Mouse (Mus musculus): Measurements from ENCODE around the gene Pdia3. TPM values are rescaled to one million over a fixed set of nuclear protein-coding genes. Genes with fewer than 3 reads are reported as not detected.
"Not testable (repeated sequence)": the region's sequence is repeated elsewhere in the genome, so short reads cannot be mapped to it uniquely, and the experiment has no call there.

Pdia3 gene
- polyA plus RNA-seq, 1 experiment from 2014 or later, result 617 TPM

- 25% methylated on average over 8 of the region's 8 CpGs for whole genome bisulfite sequencing
- Histone ChIP-seq H3K9ac (ENCODE audit: low read length) (peak overlapping the region; percentile 77; the same call in 1 of the 2 replicates), H3K4me3 (ENCODE audit: low read depth, low read length) (peak overlapping the region; percentile 57), H3K27me3 (ENCODE audit: control insufficient read depth, insufficient read depth, low read length) (no peaks in the 10 kb centered on the region), H3K4me2 (replicated peaks; ENCODE audit: low read depth) (peak overlapping the region; percentile 51), H3K4me1 (replicated peaks; ENCODE audit: control insufficient read depth, insufficient read depth) (no peaks in the 10 kb centered on the region), H3K36me3 (ENCODE audit: control insufficient read depth, insufficient read depth, low read length) (no peaks in the 10 kb centered on the region), H3K27ac (replicated peaks) (no peak overlapping the region), H3K9me3 (ENCODE audit: control insufficient read depth, low read length) (no peaks in the 10 kb centered on the region)
- no peak for DNase-seq (ENCODE audit: low spot score)
- TF ChIP-seq CTCF (IDR thresholded peaks at IDR 0.05; ENCODE audit: low read depth) (no peak), EP300 (optimal IDR thresholded peaks at IDR 0.05) (no peak)
- ATAC-seq (ENCODE audit: low FRiP score, low TSS enrichment), result peak; percentile 33; the same call in 1 of the 2 replicates
Observed at GRCm38 (mm10) chr2:121474180-121474535, 60.6 kb downstream of the Pdia3 start.

DNA sequence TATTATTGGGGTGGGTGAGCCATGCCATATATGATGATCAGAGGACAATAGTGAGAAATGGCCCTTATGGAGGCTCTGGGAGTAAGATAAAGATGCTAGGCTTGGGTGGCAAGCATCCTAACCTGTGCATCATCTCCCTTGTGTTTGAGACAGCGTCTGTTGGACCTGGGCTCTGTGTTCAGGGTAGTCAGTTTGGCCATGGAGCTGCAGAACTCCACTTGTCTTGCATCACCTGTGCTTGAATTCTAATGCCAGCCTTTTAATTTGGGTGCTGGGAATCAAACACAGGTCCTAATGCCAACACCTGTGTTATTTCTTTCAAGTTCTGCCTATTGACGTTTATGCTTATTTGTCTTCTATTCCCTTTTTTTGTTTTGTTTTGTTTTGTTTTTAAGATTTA is 61.7 kb downstream of the Pdia3 start:
- H3K27ac ChIP-seq (replicated peaks); H3K4me2 ChIP-seq (replicated peaks; ENCODE audit: low read depth); H3K9ac ChIP-seq (ENCODE audit: low read length); DNase-seq (ENCODE audit: low spot score); H3K4me3 ChIP-seq (ENCODE audit: low read depth, low read length); H3K9me3 ChIP-seq (ENCODE audit: control insufficient read depth, low read length); ATAC-seq (ENCODE audit: low FRiP score, low TSS enrichment); H3K4me1 ChIP-seq (replicated peaks; ENCODE audit: control insufficient read depth, insufficient read depth); H3K27me3 ChIP-seq (ENCODE audit: control insufficient read depth, insufficient read depth, low read length); H3K36me3 ChIP-seq (ENCODE audit: control insufficient read depth, insufficient read depth, low read length): not testable (repeated sequence)
- WGBS, result 96% methylated on average over 2 of the region's 2 CpGs

DNA sequence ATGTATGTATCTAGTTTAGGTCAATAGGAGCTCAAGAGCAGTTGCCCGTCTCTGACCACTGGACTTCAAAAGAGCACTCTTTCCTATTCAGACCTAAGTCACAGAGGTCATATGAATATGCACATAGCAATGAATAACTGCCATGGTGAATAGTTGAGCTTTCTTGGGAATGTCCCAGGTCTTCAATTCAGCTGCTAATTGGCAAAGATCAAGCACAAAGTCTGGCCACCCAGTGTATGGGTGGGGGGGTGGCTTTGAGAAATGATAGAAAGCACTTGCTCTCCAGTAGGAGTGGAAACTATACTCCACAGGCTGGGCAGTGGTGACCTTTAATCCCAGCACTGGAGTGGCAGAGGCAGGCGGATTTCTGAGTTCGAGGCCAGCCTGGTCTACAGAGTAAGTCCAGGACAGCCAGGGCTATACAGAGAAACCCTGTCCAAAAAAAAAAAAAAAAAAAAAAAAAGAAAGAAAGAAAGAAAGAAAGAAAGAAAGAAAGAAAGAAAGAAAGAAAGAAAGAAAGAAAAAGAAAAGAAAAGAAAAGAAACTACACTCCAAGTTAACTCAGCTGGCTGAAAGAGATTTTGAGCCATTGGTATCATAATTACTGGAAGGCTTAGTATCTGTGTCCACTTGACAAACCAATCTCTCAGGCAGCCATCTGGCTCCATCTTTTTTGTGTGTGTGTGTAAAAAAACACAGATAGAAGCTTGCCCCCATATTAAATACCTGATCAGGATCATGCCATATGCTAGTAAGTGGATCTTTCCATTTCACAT is 64.1 kb downstream of the Pdia3 start:
- TF ChIP-seq CTCF (IDR thresholded peaks at IDR 0.05; ENCODE audit: low read depth) (no peak), EP300 (optimal IDR thresholded peaks at IDR 0.05) (no peak)
- Histone ChIP-seq H3K4me3 (ENCODE audit: low read depth, low read length) (no peak overlapping the region), H3K4me2 (replicated peaks; ENCODE audit: low read depth) (no peak overlapping the region), H3K27ac (replicated peaks) (no peak overlapping the region), H3K9ac (ENCODE audit: low read length) (no peak overlapping the region), H3K27me3 (ENCODE audit: control insufficient read depth, insufficient read depth, low read length) (no peaks in the 10 kb centered on the region), H3K36me3 (ENCODE audit: control insufficient read depth, insufficient read depth, low read length) (no peaks in the 10 kb centered on the region), H3K4me1 (replicated peaks; ENCODE audit: control insufficient read depth, insufficient read depth) (no peaks in the 10 kb centered on the region), H3K9me3 (ENCODE audit: control insufficient read depth, low read length) (no peaks in the 10 kb centered on the region)
- no peak for DNase-seq (ENCODE audit: low spot score)
- ATAC-seq (ENCODE audit: low FRiP score, low TSS enrichment), result no peak
- WGBS, result 85% methylated on average over 3 of the region's 3 CpGs

GRCm38 (mm10) chr2:121480498-121480897 is 66.9 kb downstream of the Pdia3 start:
- DNase-seq (ENCODE audit: low spot score), result no peak
- no peak overlapping the region for H3K27ac ChIP-seq (replicated peaks)
- no peaks in the 10 kb centered on the region for H3K4me1 ChIP-seq (replicated peaks; ENCODE audit: control insufficient read depth, insufficient read depth)
- H3K36me3 ChIP-seq (ENCODE audit: control insufficient read depth, insufficient read depth, low read length), result no peaks in the 10 kb centered on the region
- WGBS, result 44% methylated on average over 3 of the region's 3 CpGs
- TF ChIP-seq EP300 (optimal IDR thresholded peaks at IDR 0.05) (no peak), CTCF (IDR thresholded peaks at IDR 0.05; ENCODE audit: low read depth) (peak; percentile 73)
- H3K4me2 ChIP-seq (replicated peaks; ENCODE audit: low read depth), result no peak overlapping the region
- no peak overlapping the region for H3K9ac ChIP-seq (ENCODE audit: low read length)
- H3K27me3 ChIP-seq (ENCODE audit: control insufficient read depth, insufficient read depth, low read length), result no peaks in the 10 kb centered on the region
- no peak overlapping the region for H3K4me3 ChIP-seq (ENCODE audit: low read depth, low read length)
- H3K9me3 ChIP-seq (ENCODE audit: control insufficient read depth, low read length), result no peaks in the 10 kb centered on the region
- no peak for ATAC-seq (ENCODE audit: low FRiP score, low TSS enrichment)

- WGBS, result 82% methylated on average over 13 of the region's 13 CpGs
- not testable (repeated sequence) for ATAC-seq (ENCODE audit: low FRiP score, low TSS enrichment)
Observed at GRCm38 (mm10) chr2:121480916-121481315, 67.3 kb downstream of the Pdia3 start.

GRCm38 (mm10) chr2:121483576-121483975 is 70.0 kb downstream of the Pdia3 start:
- H3K27ac ChIP-seq (replicated peaks), result no peak overlapping the region
- TF ChIP-seq CTCF (IDR thresholded peaks at IDR 0.05; ENCODE audit: low read depth), result no peak
- no peak for TF ChIP-seq EP300 (optimal IDR thresholded peaks at IDR 0.05)
- 76% methylated on average over 8 of the region's 8 CpGs for WGBS
- no peak for ATAC-seq (ENCODE audit: low FRiP score, low TSS enrichment)
- no peak for DNase-seq (ENCODE audit: low spot score)
- H3K9ac ChIP-seq (ENCODE audit: low read length), result no peak overlapping the region
- H3K27me3 ChIP-seq (ENCODE audit: control insufficient read depth, insufficient read depth, low read length), result no peaks in the 10 kb centered on the region
- no peaks in the 10 kb centered on the region for H3K36me3 ChIP-seq (ENCODE audit: control insufficient read depth, insufficient read depth, low read length)
- no peak overlapping the region for H3K4me3 ChIP-seq (ENCODE audit: low read depth, low read length)
- no peak overlapping the region for H3K4me2 ChIP-seq (replicated peaks; ENCODE audit: low read depth)
- H3K9me3 ChIP-seq (ENCODE audit: control insufficient read depth, low read length), result no peaks in the 10 kb centered on the region
- H3K4me1 ChIP-seq (replicated peaks; ENCODE audit: control insufficient read depth, insufficient read depth), result no peaks in the 10 kb centered on the region

More at GRCm38 (mm10) chr2:121480916-121481315, 67.3 kb downstream of the Pdia3 start:
- not testable (repeated sequence) for H3K4me2 ChIP-seq (replicated peaks; ENCODE audit: low read depth); H3K9me3 ChIP-seq (ENCODE audit: control insufficient read depth, low read length); H3K4me1 ChIP-seq (replicated peaks; ENCODE audit: control insufficient read depth, insufficient read depth); DNase-seq (ENCODE audit: low spot score); H3K36me3 ChIP-seq (ENCODE audit: control insufficient read depth, insufficient read depth, low read length); H3K27ac ChIP-seq (replicated peaks); H3K27me3 ChIP-seq (ENCODE audit: control insufficient read depth, insufficient read depth, low read length); H3K9ac ChIP-seq (ENCODE audit: low read length); H3K4me3 ChIP-seq (ENCODE audit: low read depth, low read length)

GRCm38 (mm10) chr2:121484403-121484802 is 70.8 kb downstream of the Pdia3 start:
- H3K27me3 ChIP-seq (ENCODE audit: control insufficient read depth, insufficient read depth, low read length); H3K9ac ChIP-seq (ENCODE audit: low read length); ATAC-seq (ENCODE audit: low FRiP score, low TSS enrichment); H3K36me3 ChIP-seq (ENCODE audit: control insufficient read depth, insufficient read depth, low read length); H3K4me1 ChIP-seq (replicated peaks; ENCODE audit: control insufficient read depth, insufficient read depth); H3K27ac ChIP-seq (replicated peaks); H3K9me3 ChIP-seq (ENCODE audit: control insufficient read depth, low read length); H3K4me3 ChIP-seq (ENCODE audit: low read depth, low read length); DNase-seq (ENCODE audit: low spot score); H3K4me2 ChIP-seq (replicated peaks; ENCODE audit: low read depth): not testable (repeated sequence)
- WGBS, result 67% methylated on average over 1 of the region's 2 CpGs
